Mouse (Mus musculus) heart, postnatal 4 days (tissue): Measurements from ENCODE around the gene Cyp4f17. TPM values are rescaled to one million over a fixed set of nuclear protein-coding genes. Genes with fewer than 3 reads are reported as not detected.
"Not testable (repeated sequence)": the region's sequence is repeated elsewhere in the genome, so short reads cannot be mapped to it uniquely, and the experiment has no call there.

Source experiments
- DNase-seq: peaks from one replicate; pipeline ENCODE4 v3.0.0; 2021
- total RNA-seq, 2 experiments: library from RNA; stranded (reverse); gene quantifications; 2 replicates each; pipeline ENCODE4 v1.2.3; 2021

The Cyp4f17 gene
- total RNA-seq, 2 experiments from 2014 or later = 8.0 to 9.1 TPM

- no peak for DNase-seq
These were observed 21.9 kb downstream of the Cyp4f17 start for GRCm38 (mm10) chr17:32527748-32528147.

- peak; percentile 94 for DNase-seq
These were observed 22.8 kb downstream of the Cyp4f17 start for GRCm38 (mm10) chr17:32528408-32529337.

- not testable (repeated sequence) for DNase-seq
These were observed 26.5 kb downstream of the Cyp4f17 start for GRCm38 (mm10) chr17:32532356-32532755.

DNA sequence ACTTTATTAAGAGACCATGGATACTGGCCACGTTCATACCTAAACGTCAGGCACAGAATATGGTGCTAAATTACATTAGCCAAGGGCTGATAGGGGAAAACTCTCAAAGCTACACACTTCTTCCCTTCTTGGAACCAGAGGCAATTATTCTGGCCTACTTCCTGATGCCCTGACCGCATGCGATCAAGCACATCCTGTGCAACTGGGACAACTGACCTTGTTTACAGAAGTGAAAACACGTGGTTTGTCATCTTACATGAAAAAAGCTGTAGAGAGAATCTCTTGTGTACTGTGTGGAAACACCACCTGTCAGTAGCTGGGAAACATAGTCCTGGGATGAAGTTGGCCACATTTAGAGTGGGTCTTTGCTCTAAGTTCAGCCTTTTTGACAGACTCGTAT is 28.2 kb downstream of the Cyp4f17 start:
- DNase-seq = no peak

DNA sequence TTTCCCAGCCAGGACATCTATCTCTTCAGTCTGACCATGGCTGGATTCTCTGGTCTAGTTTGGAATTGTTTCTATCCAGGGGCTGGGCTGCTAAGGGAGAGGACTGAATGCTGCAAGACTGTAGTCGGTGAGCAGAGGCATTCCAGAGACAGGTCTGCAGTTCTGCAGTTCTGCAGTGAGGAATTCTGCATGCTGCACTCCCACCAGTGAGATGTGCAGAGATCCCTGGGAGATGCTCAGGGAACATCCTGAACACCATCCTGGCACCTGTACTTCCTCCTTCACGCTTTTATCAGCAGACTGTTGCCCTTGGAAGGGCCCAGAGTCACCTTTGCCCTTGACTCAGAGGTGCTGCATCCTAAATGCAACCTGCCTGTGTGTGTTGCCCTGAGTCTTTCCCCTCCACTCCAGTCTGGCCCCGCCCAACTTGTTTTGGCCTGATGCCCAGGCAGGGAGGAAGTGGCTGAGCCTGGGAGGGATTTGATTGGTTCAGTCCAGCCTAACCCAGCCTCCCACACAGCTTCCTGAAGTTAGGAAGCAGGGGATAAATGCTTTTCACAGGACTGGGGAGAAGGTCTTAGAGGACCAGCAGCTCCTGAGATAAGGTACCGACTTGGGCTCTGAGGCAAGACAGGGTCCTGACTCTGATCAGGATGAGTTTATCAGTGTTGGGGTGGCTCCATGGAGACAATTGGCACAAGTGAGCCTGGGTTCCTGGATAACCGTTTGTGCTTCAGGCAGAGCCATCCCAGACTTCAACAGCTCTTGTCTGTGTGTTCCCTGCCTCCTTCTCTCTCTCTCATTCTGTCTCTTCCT is 30.4 kb downstream of the Cyp4f17 start, which contains the start of gene Cyp4f16:
Gene Cyp4f16, plus strand, starts transcription at position 508 of the 816 bp plus-strand sequence.
- peak; percentile 97 for DNase-seq

GRCm38 (mm10) chr17:32536867-32537250 is 31.0 kb downstream of the Cyp4f17 start:
- DNase-seq = peak; percentile 32

GRCm38 (mm10) chr17:32544792-32545191 is 38.9 kb downstream of the Cyp4f17 start:
- not testable (repeated sequence) for DNase-seq

- not testable (repeated sequence) for DNase-seq
These were observed 44.5 kb downstream of the Cyp4f17 start for GRCm38 (mm10) chr17:32550377-32550776.

DNA sequence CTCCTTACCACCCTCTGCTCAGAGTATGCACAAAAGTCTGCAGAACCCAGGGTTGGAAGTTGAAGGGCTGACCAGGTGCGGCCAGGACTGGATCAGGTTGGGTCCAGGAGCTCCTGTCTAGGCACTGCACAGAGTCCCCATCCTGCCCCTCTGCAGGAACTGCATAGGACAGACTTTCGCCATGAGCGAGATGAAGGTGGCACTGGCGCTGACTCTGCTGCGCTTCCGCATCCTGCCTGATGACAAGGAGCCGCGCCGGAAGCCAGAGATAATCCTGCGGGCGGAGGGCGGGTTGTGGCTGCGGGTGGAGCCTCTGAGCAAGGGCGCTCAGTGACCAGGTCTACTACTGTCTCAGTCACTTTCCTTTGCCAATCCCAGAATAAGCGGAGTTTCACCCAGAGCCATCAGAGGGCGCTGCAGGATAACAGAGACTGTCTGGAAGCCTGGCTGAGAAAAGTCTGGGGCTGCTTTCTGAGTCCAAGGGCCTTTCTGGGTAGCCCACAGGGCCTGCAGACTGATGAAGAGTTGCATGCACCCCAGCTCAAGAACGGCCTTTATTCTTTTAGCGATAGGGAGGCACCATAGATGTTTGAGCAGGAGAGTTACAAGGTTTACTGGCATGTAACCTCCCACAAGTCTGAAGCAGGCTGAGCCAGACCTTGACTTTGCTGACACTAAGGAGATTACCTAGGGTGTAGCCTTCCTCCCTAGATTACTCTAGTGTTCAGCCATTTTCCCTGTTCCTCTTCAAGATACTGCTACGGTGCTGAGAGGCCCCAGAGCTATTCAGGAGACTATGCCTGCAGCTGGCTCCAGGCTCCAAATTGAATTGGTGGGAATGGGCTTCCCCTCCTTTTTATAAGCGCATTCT is 45.3 kb downstream of the Cyp4f17 start:
- peak; percentile 81 for DNase-seq

- DNase-seq = not testable (repeated sequence)
These were observed 47.2 kb downstream of the Cyp4f17 start for GRCm38 (mm10) chr17:32553016-32553415.

- DNase-seq = not testable (repeated sequence)
These were observed 48.5 kb downstream of the Cyp4f17 start for GRCm38 (mm10) chr17:32554368-32554767.

GRCm38 (mm10) chr17:32563301-32563700 is 57.5 kb downstream of the Cyp4f17 start:
- not testable (repeated sequence) for DNase-seq

GRCm38 (mm10) chr17:32573286-32573685 is 67.4 kb downstream of the Cyp4f17 start:
- DNase-seq = not testable (repeated sequence)

DNA sequence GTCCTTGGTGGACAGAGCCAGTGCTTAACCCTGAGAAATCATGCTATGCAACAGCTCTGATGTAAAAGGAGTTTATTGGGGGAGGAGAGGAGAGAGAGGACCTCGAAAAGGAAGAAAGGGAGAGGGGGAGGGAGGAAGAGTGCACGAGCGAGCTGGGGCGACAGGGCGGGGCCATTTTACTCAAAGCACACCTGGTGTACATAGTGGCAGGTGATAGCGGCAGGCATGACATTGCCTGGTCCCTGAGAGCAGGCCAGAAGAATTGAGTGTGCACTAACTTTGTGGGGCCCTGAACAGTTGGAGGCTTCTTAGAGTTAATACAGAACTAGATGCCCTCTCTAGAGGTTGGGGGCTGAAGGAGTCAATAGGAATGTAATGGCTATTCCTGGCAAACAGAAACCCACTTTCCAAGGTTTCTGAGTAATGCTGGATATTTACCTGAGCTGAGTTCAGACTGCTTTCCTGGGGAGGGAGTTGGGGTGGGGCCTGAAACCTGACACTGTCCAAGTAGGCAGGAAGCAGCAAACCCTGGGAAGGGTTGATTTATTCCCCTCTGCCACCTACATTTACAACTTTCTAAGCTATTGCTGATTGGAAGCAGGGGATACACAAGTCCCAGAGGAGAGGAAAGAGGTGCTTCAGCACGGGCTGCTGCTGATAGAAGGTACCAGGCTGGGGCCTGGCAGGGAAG is 71.8 kb downstream of the Cyp4f17 start:
- no peak for DNase-seq

Other genes starting within 250 kb of the Cyp4f17 start
- 10 to 100 TPM; 80.4 to 81.7 TPM for gene Brd4, start 221.3 kb upstream of the Cyp4f17 start, total RNA-seq
- 10 to 100 TPM; 68.8 to 78.1 TPM for gene Akap8, start 184.8 kb upstream of the Cyp4f17 start, total RNA-seq
- gene Akap8l, start 155.4 kb upstream of the Cyp4f17 start, total RNA-seq = 10 to 100 TPM; 57.4 to 57.8 TPM
- 10 to 100 TPM; 33.7 to 34.6 TPM for gene Wiz, start 116.6 kb upstream of the Cyp4f17 start, total RNA-seq
- under 1 TPM; 0.52 to 0.67 TPM for gene Rasal3, start 102.5 kb upstream of the Cyp4f17 start, total RNA-seq
- not detected for gene Pglyrp2, start 81.9 kb upstream of the Cyp4f17 start, total RNA-seq
- gene Cyp4f39, start 53.3 kb upstream of the Cyp4f17 start, total RNA-seq = under 1 TPM; 0.17 to 0.43 TPM
- gene Cyp4f16, start 30.5 kb downstream of the Cyp4f17 start, total RNA-seq = 10 to 100 TPM; 11.9 to 15.3 TPM
- gene Cyp4f37, start 115.3 kb downstream of the Cyp4f17 start, total RNA-seq = not detected
- not detected for gene Cyp4f40, start 152.8 kb downstream of the Cyp4f17 start, total RNA-seq
- not detected for gene Cyp4f15, start 179.6 kb downstream of the Cyp4f17 start, total RNA-seq